Mouse (Mus musculus) small intestine, adult 2 months (tissue): ENCODE data around the gene Pdlim3. TPM values are rescaled to one million over a fixed set of nuclear protein-coding genes. Genes with fewer than 3 reads are reported as not detected.
A peak's percentile ranks its signal among the peaks of the same experiment; 100 is the strongest.
"Not testable (repeated sequence)": the region's sequence is repeated elsewhere in the genome, so short reads cannot be mapped to it uniquely, and the experiment has no call there.

Experiments
- H3K27ac ChIP-seq: fragments of 200-500 bp; 2 replicates; pipeline ENCODE4 v1.5.1; 2012; ENCODE audit warnings: low read depth, low read length, control low read depth, inconsistent platforms; ENCODE audit not compliant: insufficient read depth
- H3K27me3 ChIP-seq: fragments of 200-500 bp; 2 replicates; pipeline ENCODE4 v1.6.1; 2012; ENCODE audit warnings: mild to moderate bottlenecking, moderate library complexity, low read length, inconsistent platforms; ENCODE audit not compliant: control insufficient read depth, insufficient read depth
- H3K36me3 ChIP-seq: fragments of 200-500 bp; 2 replicates; pipeline ENCODE4 v1.6.1; 2012; ENCODE audit warnings: mild to moderate bottlenecking, low read length, control low read depth, inconsistent platforms; ENCODE audit not compliant: control insufficient read depth, insufficient read depth
- H3K4me1 ChIP-seq: fragments of 200-500 bp; 2 replicates; pipeline ENCODE4 v1.6.1; 2012; ENCODE audit warnings: low read length, inconsistent platforms, mixed read lengths; ENCODE audit not compliant: control insufficient read depth, insufficient read depth, insufficient read length
- H3K4me3 ChIP-seq: fragments of 200-500 bp; 2 replicates; pipeline ENCODE4 v1.5.1; 2012; ENCODE audit warnings: low read depth, mild to moderate bottlenecking, control low read depth, inconsistent platforms, low read length, moderate library complexity
- CTCF ChIP-seq: fragments of 200-500 bp; IDR thresholded peaks from 2 replicates; pipeline ENCODE4 v1.5.1; 2012; ENCODE audit warnings: low read depth, mild to moderate bottlenecking, control low read depth, inconsistent platforms, low read length, moderate library complexity, mixed read lengths; ENCODE audit not compliant: insufficient replicate concordance, insufficient read length; ENCODE audit errors: extremely low read depth
- POLR2A ChIP-seq: fragments of 200-500 bp; IDR thresholded peaks from 2 replicates; pipeline ENCODE4 v1.6.1; 2012; ENCODE audit warnings: low read depth, mild to moderate bottlenecking, control low read depth, inconsistent platforms, low read length, moderate library complexity
- WGBS: fragments of 180-500 bp; shearing (Covaris S2); methylation state at CpG from one replicate; pipeline ENCODE4 v1.1.7; 2018; 5-methylcytosine and 5-hydroxymethylcytosine counted together
- polyA plus RNA-seq: library from polyadenylated mRNA; depleted of rRNA; stranded (reverse); fragments of >200 nt; gene quantifications from 2 replicates; pipeline ENCODE4 v1.2.3, GENCODE M21; 2012

Pdlim3 gene
- polyA plus RNA-seq, 1 experiment: 52.8 TPM

GRCm38 (mm10) chr8:45858391-45858790 lies 26.9 kb upstream of the Pdlim3 start:
- no peak overlapping the region for H3K4me3 ChIP-seq
- no peak overlapping the region; the same call in 1 of the 2 replicates for H3K27ac ChIP-seq
- H3K27me3 ChIP-seq: no peaks in the 10 kb centered on the region
- peaks cover 5% of the 10 kb centered on the region for H3K4me1 ChIP-seq
- 23% methylated on average over 9 of the region's 9 CpGs for WGBS
- TF ChIP-seq CTCF (no peak), POLR2A (no peak)
- H3K36me3 ChIP-seq: no peaks in the 10 kb centered on the region

- H3K27ac ChIP-seq, H3K4me3 ChIP-seq, H3K27me3 ChIP-seq, H3K4me1 ChIP-seq, H3K36me3 ChIP-seq: not testable (repeated sequence)
- 35% methylated on average over 11 of the region's 11 CpGs for WGBS
These were observed 13.7 kb upstream of the Pdlim3 start for GRCm38 (mm10) chr8:45871587-45871986.

DNA sequence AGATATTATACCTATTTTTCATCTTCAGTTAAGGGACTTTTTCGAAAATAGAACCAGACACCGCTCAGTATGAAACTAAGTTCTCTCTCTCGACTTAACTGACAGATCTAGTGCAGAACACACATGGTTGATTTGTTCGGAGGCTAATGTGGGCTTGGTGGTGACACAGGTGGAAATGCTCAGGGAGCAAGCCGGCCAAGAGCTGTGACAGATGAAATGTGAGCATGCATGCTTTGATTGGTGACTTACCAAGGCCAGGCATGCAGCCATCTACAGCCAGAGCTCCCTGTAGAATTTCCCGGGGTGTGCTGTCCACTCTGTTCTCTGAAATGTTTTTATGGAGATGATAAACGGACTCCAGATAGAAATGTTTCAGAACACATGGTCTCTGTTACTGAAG lies 13.2 kb upstream of the Pdlim3 start:
- H3K4me3 ChIP-seq: no peak overlapping the region
- TF ChIP-seq CTCF (no peak), POLR2A (no peak)
- H3K36me3 ChIP-seq: no peaks in the 10 kb centered on the region
- peaks cover 6% of the 10 kb centered on the region; the same call in 1 of the 2 replicates for H3K4me1 ChIP-seq
- H3K27ac ChIP-seq: no peak overlapping the region
- no peaks in the 10 kb centered on the region for H3K27me3 ChIP-seq
- 78% methylated on average over 7 of the region's 7 CpGs for WGBS

- no peaks in the 10 kb centered on the region for H3K27me3 ChIP-seq
- H3K4me3 ChIP-seq: no peak overlapping the region
- H3K4me1 ChIP-seq: peaks cover 6% of the 10 kb centered on the region; the same call in 1 of the 2 replicates
- no peak for TF ChIP-seq POLR2A
- TF ChIP-seq CTCF: no peak
- no peaks in the 10 kb centered on the region for H3K36me3 ChIP-seq
- peak overlapping the region; percentile 26 for H3K27ac ChIP-seq
- 29% methylated on average over 10 of the region's 10 CpGs for WGBS
These were observed 10.2 kb upstream of the Pdlim3 start for GRCm38 (mm10) chr8:45874945-45875626.

GRCm38 (mm10) chr8:45876397-45876796 lies 8.9 kb upstream of the Pdlim3 start:
- Histone ChIP-seq H3K27ac (no peak overlapping the region), H3K36me3 (no peaks in the 10 kb centered on the region), H3K27me3 (no peaks in the 10 kb centered on the region), H3K4me3 (no peak overlapping the region), H3K4me1 (peaks cover 6% of the 10 kb centered on the region; the same call in 1 of the 2 replicates)
- 84% methylated on average over 5 of the region's 5 CpGs for WGBS
- TF ChIP-seq POLR2A (no peak), CTCF (no peak)

GRCm38 (mm10) chr8:45877680-45878079 lies 7.6 kb upstream of the Pdlim3 start:
- Histone ChIP-seq H3K36me3 (no peaks in the 10 kb centered on the region), H3K4me3 (no peak overlapping the region), H3K4me1 (peaks cover 6% of the 10 kb centered on the region; the same call in 1 of the 2 replicates), H3K27me3 (no peaks in the 10 kb centered on the region), H3K27ac (no peak overlapping the region)
- TF ChIP-seq POLR2A (no peak), CTCF (no peak)
- 74% methylated on average over 7 of the region's 7 CpGs for WGBS

DNA sequence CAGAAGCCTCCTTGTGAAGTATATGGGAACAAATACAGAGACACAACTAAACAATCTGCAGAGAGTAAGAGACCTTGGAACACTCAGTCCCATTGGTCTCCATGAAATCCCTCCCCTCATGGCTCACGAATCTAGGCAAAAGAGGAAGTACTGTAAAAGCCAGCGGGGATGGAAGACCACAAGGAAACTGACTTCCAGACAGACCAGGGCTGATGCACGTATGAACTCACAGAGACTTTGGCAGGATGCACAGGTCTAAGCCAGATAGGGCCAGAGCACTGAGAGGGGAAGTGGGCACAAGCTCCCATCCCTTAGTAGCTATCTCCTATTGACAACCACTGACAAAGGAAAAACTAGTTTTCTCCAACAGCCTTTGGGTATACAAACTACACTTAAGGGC lies 4.8 kb upstream of the Pdlim3 start:
- no peak overlapping the region for H3K4me3 ChIP-seq
- TF ChIP-seq POLR2A (no peak), CTCF (no peak)
- 69% methylated on average over 3 of the region's 3 CpGs for whole genome bisulfite sequencing
- H3K36me3 ChIP-seq: no peaks in the 10 kb centered on the region
- H3K4me1 ChIP-seq: peaks cover 1% of the 10 kb centered on the region
- peaks cover 5% of the 10 kb centered on the region; the same call in 1 of the 2 replicates for H3K27me3 ChIP-seq
- H3K27ac ChIP-seq: no peak overlapping the region
